Mouse (Mus musculus) cortical plate, adult 2 months (tissue): ENCODE measurements around the gene Unc45b.

Experiments used
- CTCF ChIP-seq: fragments of 200-500 bp; IDR thresholded peaks from 2 replicates; pipeline ENCODE4 v1.5.1; 2011; ENCODE audit warnings: mild to moderate bottlenecking, control low read depth, low read length; ENCODE audit not compliant: insufficient read depth; ENCODE audit errors: extremely low read depth
- POLR2A ChIP-seq: fragments of 200-500 bp; IDR thresholded peaks from 2 replicates; pipeline ENCODE4 v1.6.1; 2011; ENCODE audit warnings: mild to moderate bottlenecking, low read length, control low read depth; ENCODE audit not compliant: insufficient read depth; ENCODE audit errors: extremely low read depth

DNA sequence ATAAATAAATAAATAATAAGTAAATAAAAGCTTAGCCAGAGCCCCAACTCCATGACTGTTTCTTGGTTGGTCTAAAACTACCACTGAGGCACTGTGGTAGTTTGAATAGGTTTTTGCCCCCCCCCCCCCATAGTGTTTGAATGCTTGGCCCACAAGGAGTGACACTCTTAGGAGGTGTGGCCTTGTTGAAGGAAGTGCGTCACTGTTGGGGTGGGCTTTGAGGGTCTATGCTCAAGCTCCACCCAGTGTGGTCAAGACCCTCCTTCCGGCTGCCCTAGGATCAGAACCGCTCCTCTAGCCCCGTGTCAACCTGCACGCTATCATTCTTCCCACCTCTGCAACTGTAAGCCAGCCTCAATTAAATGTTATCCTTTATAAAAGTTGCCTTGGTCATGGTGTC is 34.7 kb upstream of the Unc45b start:
- TF ChIP-seq CTCF (no peak), POLR2A (no peak)
